Mouse (Mus musculus) CD4-positive naive resting alpha-beta T cell, adult 76 days (primary cell): ENCODE results near the gene Sirt4. TPM values are rescaled to one million over a fixed set of nuclear protein-coding genes. Genes with fewer than 3 reads are reported as not detected.

Experiments used
- total RNA-seq: library from RNA; stranded (reverse); gene quantifications from one replicate; pipeline ENCODE4 v1.2.4, GENCODE M21; 2023

Gene Sirt4
- total RNA-seq, result 9.1 TPM

GRCm38 (mm10) chr5:115483947-115484920 is at the start of gene Sirt4:
Gene Sirt4, minus strand, starts transcription at chr5:115484725.

GRCm38 (mm10) chr5:115506454-115507201 is 22.1 kb upstream of the Sirt4 start, which contains the start of gene Pxn:
Gene Pxn, plus strand, starts transcription at chr5:115506676.

GRCm38 (mm10) chr5:115465642-115466420 is 18.7 kb downstream of the Sirt4 start, which contains the start of gene Pla2g1b:
Gene Pla2g1b, plus strand, starts transcription at chr5:115466262.

GRCm38 (mm10) chr5:115429359-115430186 is 55.0 kb downstream of the Sirt4 start, which contains the start of gene Msi1:
Gene Msi1, plus strand, starts transcription at chr5:115429599.

Other genes starting within 250 kb of the Sirt4 start
- 61.6 TPM for gene Pop5, start 248.9 kb downstream of the Sirt4 start, total RNA-seq
- 199 TPM for gene Rnf10, start 211.8 kb downstream of the Sirt4 start, total RNA-seq
- 26.0 TPM for gene Coq5, start 205.1 kb downstream of the Sirt4 start, total RNA-seq
- 199 TPM for gene Dynll1, start 183.7 kb downstream of the Sirt4 start, total RNA-seq
- 33.1 TPM for gene Srsf9, start 157.5 kb downstream of the Sirt4 start, total RNA-seq
- 4.3 TPM for gene Gatc, start 143.5 kb downstream of the Sirt4 start, total RNA-seq
- 15.2 TPM for gene Triap1, start 143.5 kb downstream of the Sirt4 start, total RNA-seq
- gene Cox6a1, start 135.7 kb downstream of the Sirt4 start, total RNA-seq, result 213 TPM
- not detected for gene Msi1, start 55.1 kb downstream of the Sirt4 start, total RNA-seq
- gene Pla2g1b, start 18.5 kb downstream of the Sirt4 start, total RNA-seq, result not detected
- gene Pxn, start 22.0 kb upstream of the Sirt4 start, total RNA-seq, result 62.9 TPM
- gene Rplp0, start 74.7 kb upstream of the Sirt4 start, total RNA-seq, result 3,206 TPM
- gene Gcn1l1, start 80.5 kb upstream of the Sirt4 start, total RNA-seq, result 101 TPM
- gene Rab35, start 147.2 kb upstream of the Sirt4 start, total RNA-seq, result 65.4 TPM
- gene Bicdl1, start 246.9 kb upstream of the Sirt4 start, total RNA-seq, result 133 TPM